Mouse (Mus musculus) mesoderm, embryonic 11.5 days (tissue): ENCODE data around the gene Glis1.

Experiments
- DNase-seq: peaks from one replicate; pipeline ENCODE4 v3.0.0-alpha.2; 2012; ENCODE audit warnings: low read depth, low spot score

Glis1 gene

DNA sequence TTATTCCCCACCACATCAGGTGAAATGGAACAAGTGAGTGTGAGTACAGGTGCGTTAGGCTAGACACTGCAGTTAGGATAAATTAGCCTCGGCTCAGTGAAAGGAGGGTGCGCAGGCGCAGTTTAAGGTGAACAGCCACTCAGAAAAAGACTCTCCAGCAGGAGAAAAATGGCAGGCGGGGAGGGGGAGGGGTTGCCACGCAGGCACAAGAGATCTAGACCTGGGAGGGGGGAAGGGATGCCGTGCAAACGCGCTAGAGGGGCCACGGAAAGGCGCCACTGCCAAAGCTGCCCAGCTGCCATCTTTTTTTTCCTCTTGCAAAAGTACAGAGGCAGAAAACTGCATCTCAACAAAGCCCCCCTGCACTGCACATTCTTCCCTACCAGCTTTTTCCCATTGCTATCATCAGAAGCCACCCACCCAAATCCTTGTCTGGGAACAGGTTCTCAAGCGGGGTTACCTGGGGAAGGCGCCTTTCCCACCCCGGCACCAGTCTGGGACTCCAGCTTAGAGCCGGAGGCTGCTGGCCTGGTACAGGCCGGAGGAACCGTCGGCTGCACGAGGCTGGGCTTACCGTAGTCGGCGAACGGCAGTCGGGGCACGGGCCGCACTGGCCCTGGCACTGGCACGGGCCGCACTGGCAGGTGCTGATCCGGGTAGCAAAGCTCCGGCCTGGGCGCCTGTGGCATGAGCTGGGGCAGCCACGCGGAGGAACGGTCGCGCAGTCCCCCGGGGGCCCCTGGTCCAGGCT, 248.8 kb downstream of the Glis1 start:
- no peak for DNase-seq

DNA sequence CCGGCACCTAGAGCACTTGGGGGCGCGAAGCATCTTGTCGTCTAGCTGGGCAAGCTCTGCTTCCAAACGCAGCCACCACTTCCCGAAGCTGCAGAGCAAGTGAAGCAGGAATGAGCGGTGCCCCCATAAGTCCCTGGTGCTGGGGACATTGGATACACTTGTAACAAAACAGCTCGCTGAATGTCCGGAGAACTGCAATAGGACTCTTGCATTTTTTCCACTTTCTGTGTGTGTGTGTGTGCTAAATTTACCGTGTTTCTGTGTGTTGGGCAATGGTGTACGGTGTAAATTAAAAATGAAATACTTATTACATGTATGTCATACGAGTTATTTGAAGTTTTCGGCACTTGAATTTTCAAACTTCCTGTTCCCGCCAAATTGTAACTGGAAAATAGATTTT, 249.7 kb downstream of the Glis1 start, which contains the start of gene Dmrtb1:
Gene Dmrtb1, minus strand, starts transcription at position 101 of the 400 bp plus-strand sequence.
- no peak for DNase-seq
